Mouse (Mus musculus): Measurements from ENCODE around the gene Psd4. TPM values are rescaled to one million over a fixed set of nuclear protein-coding genes. Genes with fewer than 3 reads are reported as not detected.

Gene Psd4
- polyA plus RNA-seq, 1 experiment from 2014 or later = 1.3 TPM

GRCm38 (mm10) chr2:24442303-24442925 is 75.0 kb downstream of the Psd4 start:
- no peaks in the 10 kb centered on the region for H3K9me3 ChIP-seq (replicated peaks)
- H3K27ac ChIP-seq (ENCODE audit: poor library complexity, severe bottlenecking) = no peak overlapping the region
- H3K36me3 ChIP-seq = no peaks in the 10 kb centered on the region
- 0 out of 2 replicates have a peak, but pooled peaks cover 3% of the 10 kb centered on the region for H3K27me3 ChIP-seq (replicated peaks)
- no peaks in the 10 kb centered on the region for H3K4me1 ChIP-seq (replicated peaks)
- 52% methylated on average over 4 of the region's 4 CpGs for WGBS
- ATAC-seq (ENCODE audit: insufficient number of reproducible peaks, low FRiP score) = no peak
- H3K4me3 ChIP-seq = no peak overlapping the region
- no peak overlapping the region for H3K4me2 ChIP-seq
- no peak overlapping the region for H3K9ac ChIP-seq

GRCm38 (mm10) chr2:24443256-24443790 is 75.9 kb downstream of the Psd4 start:
- 52% methylated on average over 3 of the region's 3 CpGs for WGBS

GRCm38 (mm10) chr2:24449111-24449510 is 81.7 kb downstream of the Psd4 start:
- H3K4me3 ChIP-seq = no peak overlapping the region
- no peaks in the 10 kb centered on the region for H3K9me3 ChIP-seq (replicated peaks)
- no peak for ATAC-seq (ENCODE audit: insufficient number of reproducible peaks, low FRiP score)
- no peaks in the 10 kb centered on the region for H3K36me3 ChIP-seq
- H3K4me1 ChIP-seq (replicated peaks) = no peaks in the 10 kb centered on the region
- H3K4me2 ChIP-seq = no peak overlapping the region
- no peak overlapping the region for H3K27ac ChIP-seq (ENCODE audit: poor library complexity, severe bottlenecking)
- 74% methylated on average over 4 of the region's 4 CpGs for WGBS
- peaks cover 3% of the 10 kb centered on the region; the same call in 1 of the 2 replicates for H3K27me3 ChIP-seq (replicated peaks)
- H3K9ac ChIP-seq = no peak overlapping the region

More at GRCm38 (mm10) chr2:24443256-24443790, 75.9 kb downstream of the Psd4 start:
- Histone ChIP-seq H3K36me3 (no peaks in the 10 kb centered on the region), H3K4me2 (no peak overlapping the region), H3K9me3 (replicated peaks) (no peaks in the 10 kb centered on the region), H3K9ac (no peak overlapping the region), H3K27me3 (replicated peaks) (0 out of 2 replicates have a peak, but pooled peaks cover 3% of the 10 kb centered on the region), H3K4me1 (replicated peaks) (no peaks in the 10 kb centered on the region), H3K4me3 (no peak overlapping the region), H3K27ac (ENCODE audit: poor library complexity, severe bottlenecking) (no peak overlapping the region)
- no peak for ATAC-seq (ENCODE audit: insufficient number of reproducible peaks, low FRiP score)

- no peak overlapping the region for H3K4me2 ChIP-seq
- no peak overlapping the region for H3K27ac ChIP-seq (ENCODE audit: poor library complexity, severe bottlenecking)
- no peaks in the 10 kb centered on the region for H3K9me3 ChIP-seq (replicated peaks)
- H3K36me3 ChIP-seq = no peaks in the 10 kb centered on the region
- ATAC-seq (ENCODE audit: insufficient number of reproducible peaks, low FRiP score) = no peak
- no peak overlapping the region for H3K9ac ChIP-seq
- H3K4me3 ChIP-seq = no peak overlapping the region
- peaks cover 1% of the 10 kb centered on the region; the same call in 1 of the 2 replicates for H3K27me3 ChIP-seq (replicated peaks)
- H3K4me1 ChIP-seq (replicated peaks) = no peaks in the 10 kb centered on the region
- WGBS = 65% methylated on average over 5 of the region's 5 CpGs
Measured at GRCm38 (mm10) chr2:24453206-24453605, 85.8 kb downstream of the Psd4 start.

GRCm38 (mm10) chr2:24454429-24455011 is 87.1 kb downstream of the Psd4 start:
- H3K9ac ChIP-seq = no peak overlapping the region
- no peaks in the 10 kb centered on the region for H3K4me1 ChIP-seq (replicated peaks)
- no peaks in the 10 kb centered on the region for H3K9me3 ChIP-seq (replicated peaks)
- H3K27ac ChIP-seq (ENCODE audit: poor library complexity, severe bottlenecking) = no peak overlapping the region
- no peak for ATAC-seq (ENCODE audit: insufficient number of reproducible peaks, low FRiP score)
- H3K4me2 ChIP-seq = no peak overlapping the region
- no peaks in the 10 kb centered on the region for H3K36me3 ChIP-seq
- peaks cover 11% of the 10 kb centered on the region for H3K27me3 ChIP-seq (replicated peaks)
- H3K4me3 ChIP-seq = no peak overlapping the region
- 48% methylated on average over 1 of the region's 1 CpGs for WGBS

GRCm38 (mm10) chr2:24455057-24455855 is 87.9 kb downstream of the Psd4 start:
- no peak overlapping the region for H3K9ac ChIP-seq
- no peak for ATAC-seq (ENCODE audit: insufficient number of reproducible peaks, low FRiP score)

GRCm38 (mm10) chr2:24456841-24457240 is 89.5 kb downstream of the Psd4 start:
- H3K27ac ChIP-seq (ENCODE audit: poor library complexity, severe bottlenecking) = no peak overlapping the region
- H3K27me3 ChIP-seq (replicated peaks) = peaks cover 13% of the 10 kb centered on the region
- H3K9me3 ChIP-seq (replicated peaks) = no peaks in the 10 kb centered on the region
- H3K4me3 ChIP-seq = no peak overlapping the region
- no peaks in the 10 kb centered on the region for H3K4me1 ChIP-seq (replicated peaks)
- WGBS = 76% methylated on average over 4 of the region's 4 CpGs
- ATAC-seq (ENCODE audit: insufficient number of reproducible peaks, low FRiP score) = no peak
- no peak overlapping the region for H3K9ac ChIP-seq
- no peaks in the 10 kb centered on the region for H3K36me3 ChIP-seq
- H3K4me2 ChIP-seq = no peak overlapping the region

More at GRCm38 (mm10) chr2:24455057-24455855, 87.9 kb downstream of the Psd4 start:
- Histone ChIP-seq H3K27me3 (replicated peaks) (peaks cover 11% of the 10 kb centered on the region), H3K9me3 (replicated peaks) (no peaks in the 10 kb centered on the region), H3K4me3 (no peak overlapping the region), H3K4me1 (replicated peaks) (no peaks in the 10 kb centered on the region), H3K36me3 (no peaks in the 10 kb centered on the region), H3K4me2 (no peak overlapping the region), H3K27ac (ENCODE audit: poor library complexity, severe bottlenecking) (no peak overlapping the region)
- WGBS = 45% methylated on average over 6 of the region's 6 CpGs

- Histone ChIP-seq H3K27ac (ENCODE audit: poor library complexity, severe bottlenecking) (no peak overlapping the region), H3K9ac (no peak overlapping the region), H3K4me2 (no peak overlapping the region), H3K36me3 (no peaks in the 10 kb centered on the region), H3K4me1 (replicated peaks) (no peaks in the 10 kb centered on the region), H3K4me3 (no peak overlapping the region), H3K27me3 (replicated peaks) (peaks cover 28% of the 10 kb centered on the region), H3K9me3 (replicated peaks) (no peaks in the 10 kb centered on the region)
- no peak for ATAC-seq (ENCODE audit: insufficient number of reproducible peaks, low FRiP score)
- 30% methylated on average over 9 of the region's 9 CpGs for WGBS
Measured at GRCm38 (mm10) chr2:24460112-24460807, 92.9 kb downstream of the Psd4 start.

- H3K4me1 ChIP-seq (replicated peaks) = no peaks in the 10 kb centered on the region
- no peak overlapping the region for H3K9ac ChIP-seq
- no peak overlapping the region for H3K4me2 ChIP-seq
- no peaks in the 10 kb centered on the region for H3K36me3 ChIP-seq
- H3K27ac ChIP-seq (ENCODE audit: poor library complexity, severe bottlenecking) = no peak overlapping the region
- ATAC-seq (ENCODE audit: insufficient number of reproducible peaks, low FRiP score) = no peak
- 0% methylated on average over 2 of the region's 2 CpGs for WGBS
- H3K9me3 ChIP-seq (replicated peaks) = no peaks in the 10 kb centered on the region
- H3K4me3 ChIP-seq = no peak overlapping the region
- H3K27me3 ChIP-seq (replicated peaks) = peaks cover 33% of the 10 kb centered on the region
Measured at GRCm38 (mm10) chr2:24460808-24461127, 93.4 kb downstream of the Psd4 start.

Data from heart, embryonic 12.5 days (tissue).